Comparison of ENCODE assay signal across 11 mouse cellular contexts in genomic region chr7:3957387-3957786, GRCm38 (mm10). TPM values are rescaled to one million over a fixed set of nuclear protein-coding genes. Genes with fewer than 3 reads are reported as not detected.
"Had no signal": no experiment of that assay in that cellular context is flagged by ENCODE, and none has a peak within 500 bp of the region (broad histone marks: within the 10 kb centered on the region; RNA-seq: fewer than 3 reads in every experiment).

No protein-coding gene starts in this region.

- ATAC-seq: liver, postnatal 0 days; midbrain, embryonic 16.5 days had no signal

- DNase-seq: liver, embryonic 13.5 days; liver, postnatal 0 days; lung, adult 2 months; lung, postnatal 4 days; midbrain, embryonic 14.5 days; right cerebral cortex, postnatal 14 days; thymus, adult 2 months; thymus, postnatal 25 days; thymus, postnatal 4 days had no signal

RNA-seq across cellular contexts. Expression of gene Lilra6, which starts 42.1 kb away (rescaled TPM):
- total RNA-seq: megakaryocyte-erythroid progenitor cell, adult 5-6 weeks had no signal

RNA-seq across cellular contexts. Expression of gene Gm14548, which starts 59.5 kb away (rescaled TPM):
- total RNA-seq: megakaryocyte-erythroid progenitor cell, adult 5-6 weeks had no signal
